Mouse (Mus musculus) cerebral cortex, adult 2 months (tissue): ENCODE measurements around the gene Clip1.

ENCODE experiments used
- WGBS: fragments of 180-500 bp; shearing (Covaris S2); methylation state at CpG from one replicate; pipeline ENCODE4 v1.1.7; 2018; 5-methylcytosine and 5-hydroxymethylcytosine counted together

The Clip1 gene

GRCm38 (mm10) chr5:123670800-123671472, 13.5 kb downstream of the Clip1 start:
- 47% methylated on average over 14 of the region's 14 CpGs for WGBS

- WGBS: 65% methylated on average over 9 of the region's 9 CpGs
Observed at GRCm38 (mm10) chr5:123669991-123670799, 14.2 kb downstream of the Clip1 start.

- WGBS: 62% methylated on average over 12 of the region's 12 CpGs
Observed at GRCm38 (mm10) chr5:123667915-123668314, 16.5 kb downstream of the Clip1 start.

GRCm38 (mm10) chr5:123665956-123666355, 18.5 kb downstream of the Clip1 start:
- 77% methylated on average over 7 of the region's 7 CpGs for WGBS

GRCm38 (mm10) chr5:123664329-123664728, 20.1 kb downstream of the Clip1 start:
- WGBS: 83% methylated on average over 7 of the region's 7 CpGs

GRCm38 (mm10) chr5:123662059-123662458, 22.4 kb downstream of the Clip1 start:
- WGBS: 28% methylated on average over 9 of the region's 9 CpGs

- 28% methylated on average over 3 of the region's 3 CpGs for WGBS
Observed at GRCm38 (mm10) chr5:123661602-123662001, 22.8 kb downstream of the Clip1 start.

- WGBS: 49% methylated on average over 7 of the region's 7 CpGs
Observed at GRCm38 (mm10) chr5:123657651-123658050, 26.8 kb downstream of the Clip1 start.

- 58% methylated on average over 5 of the region's 5 CpGs for WGBS
Observed at GRCm38 (mm10) chr5:123654937-123655336, 29.5 kb downstream of the Clip1 start.

- WGBS: 81% methylated on average over 11 of the region's 11 CpGs
Observed at GRCm38 (mm10) chr5:123653287-123653801, 31.1 kb downstream of the Clip1 start.

GRCm38 (mm10) chr5:123650825-123651224, 33.6 kb downstream of the Clip1 start:
- WGBS: 44% methylated on average over 2 of the region's 2 CpGs

- 93% methylated on average over 17 of the region's 17 CpGs for WGBS
Observed at GRCm38 (mm10) chr5:123642401-123642800, 42.0 kb downstream of the Clip1 start.

GRCm38 (mm10) chr5:123641259-123641900, 43.0 kb downstream of the Clip1 start:
- WGBS: 78% methylated on average over 7 of the region's 7 CpGs

- 89% methylated on average over 9 of the region's 9 CpGs for WGBS
Observed at GRCm38 (mm10) chr5:123640181-123640580, 44.2 kb downstream of the Clip1 start.

GRCm38 (mm10) chr5:123631210-123631609, 53.2 kb downstream of the Clip1 start:
- WGBS: 93% methylated on average over 10 of the region's 10 CpGs

GRCm38 (mm10) chr5:123626631-123627030, 57.8 kb downstream of the Clip1 start:
- 18% methylated on average over 8 of the region's 8 CpGs for WGBS

GRCm38 (mm10) chr5:123622421-123622820, 62.0 kb downstream of the Clip1 start:
- WGBS: 83% methylated on average over 13 of the region's 13 CpGs

GRCm38 (mm10) chr5:123618558-123618957, 65.9 kb downstream of the Clip1 start:
- 52% methylated on average over 2 of the region's 2 CpGs for WGBS

- 90% methylated on average over 24 of the region's 24 CpGs for WGBS
Observed at GRCm38 (mm10) chr5:123614246-123614645, 70.2 kb downstream of the Clip1 start.

GRCm38 (mm10) chr5:123609843-123610242, 74.6 kb downstream of the Clip1 start:
- 13% methylated on average over 4 of the region's 4 CpGs for WGBS

- WGBS: 74% methylated on average over 7 of the region's 7 CpGs
Observed at GRCm38 (mm10) chr5:123609416-123609815, 75.0 kb downstream of the Clip1 start.

- WGBS: 41% methylated on average over 3 of the region's 3 CpGs
Observed at GRCm38 (mm10) chr5:123607211-123607669, 77.2 kb downstream of the Clip1 start.
